Mouse (Mus musculus) c-Kit-positive CD71-negative TER-119-negative erythroid progenitor cells, embryonic 14.5 days (primary cell): ENCODE data around the gene Mafg.
"Not testable (repeated sequence)": the region's sequence is repeated elsewhere in the genome, so short reads cannot be mapped to it uniquely, and the experiment has no call there.

ENCODE experiments used
- DNase-seq: peaks from one replicate; pipeline ENCODE4 v3.0.0-alpha.2; 2013; ENCODE audit warnings: low read depth

Mafg gene

DNA sequence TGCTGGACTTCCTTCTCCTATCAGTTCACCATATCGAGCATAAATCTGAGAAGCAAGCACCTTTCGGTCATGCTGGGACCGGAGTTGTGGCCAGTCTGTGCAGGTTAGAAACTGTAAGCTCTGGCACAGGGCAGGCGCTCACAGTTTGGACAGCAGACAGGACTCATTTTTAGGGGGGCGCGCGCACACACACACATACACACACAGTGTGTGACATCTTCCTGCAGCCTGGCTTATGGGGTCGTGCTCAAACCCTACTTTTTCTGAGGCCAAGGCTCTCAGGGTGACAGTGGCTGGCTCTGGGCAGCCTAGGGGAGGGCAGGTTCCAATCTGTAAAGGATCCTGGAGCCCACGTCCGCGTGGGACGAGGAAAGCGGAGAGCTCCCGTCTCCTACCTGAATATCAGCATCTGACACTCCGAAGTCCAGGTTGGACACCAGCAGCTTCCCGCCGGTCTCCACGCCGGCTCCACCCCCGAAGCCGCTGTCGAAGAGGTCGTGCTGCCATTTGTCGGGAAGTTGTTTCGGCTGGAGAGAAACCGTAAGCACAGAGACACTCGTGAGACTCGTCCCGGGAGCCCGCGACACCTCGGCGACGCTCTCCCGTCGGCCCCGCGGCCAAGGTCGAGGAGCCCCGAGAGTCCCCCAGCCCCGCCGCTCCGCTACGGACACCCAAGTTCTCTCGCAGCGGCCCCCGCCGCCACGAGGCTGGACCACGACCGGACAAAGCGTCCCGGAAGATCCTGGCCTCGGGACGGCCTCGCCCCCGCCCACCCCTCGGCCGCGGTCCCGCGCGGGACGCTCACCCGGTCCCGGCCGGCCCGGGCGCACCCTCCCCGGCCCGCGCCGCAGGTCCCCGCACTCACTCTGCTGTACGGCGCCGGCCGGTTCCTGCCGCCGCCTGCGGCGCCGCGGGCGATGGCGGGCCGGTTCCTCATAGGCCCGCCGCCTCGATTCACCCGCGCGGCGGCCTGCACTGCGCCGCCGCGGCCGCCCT is 35.9 kb downstream of the Mafg start:
- no peak for DNase-seq

DNA sequence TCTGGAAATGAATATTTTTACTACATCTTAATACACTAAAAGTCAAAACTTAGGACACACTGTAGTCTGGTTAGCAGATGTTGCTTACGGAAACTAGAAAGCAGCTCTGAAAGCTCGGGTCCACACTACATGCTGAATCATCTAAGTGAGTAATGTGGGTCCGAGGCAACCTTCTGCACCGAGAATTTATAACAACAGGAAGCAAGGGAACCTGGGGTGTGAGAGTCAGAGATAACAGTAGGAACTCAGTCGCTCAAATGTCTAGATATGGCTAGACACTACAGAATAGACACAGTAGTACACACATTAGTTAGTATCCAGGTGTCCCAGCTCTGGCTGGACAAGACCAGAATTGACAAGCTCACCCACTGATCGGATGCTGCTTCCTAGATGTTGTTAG is 44.9 kb downstream of the Mafg start:
- no peak for DNase-seq

DNA sequence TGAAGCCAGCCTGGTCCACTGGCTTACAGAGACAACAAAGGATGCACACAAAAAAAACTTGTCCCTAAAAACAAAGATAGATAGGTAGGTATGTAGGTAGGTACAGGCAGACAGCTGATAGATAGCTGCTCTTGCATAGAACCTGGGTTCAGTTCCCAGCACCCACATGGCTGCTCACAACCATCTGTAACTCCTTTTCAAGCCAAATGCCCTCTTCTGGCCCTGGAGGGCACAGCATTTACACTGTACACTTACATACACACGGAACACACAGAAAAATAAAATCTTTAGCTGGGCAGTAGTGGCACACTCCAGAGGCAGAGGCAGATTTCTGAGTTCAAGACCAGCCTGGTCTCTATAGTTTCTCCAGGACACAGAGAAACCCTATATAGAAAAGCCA is 49.5 kb downstream of the Mafg start:
- DNase-seq, result no peak

DNA sequence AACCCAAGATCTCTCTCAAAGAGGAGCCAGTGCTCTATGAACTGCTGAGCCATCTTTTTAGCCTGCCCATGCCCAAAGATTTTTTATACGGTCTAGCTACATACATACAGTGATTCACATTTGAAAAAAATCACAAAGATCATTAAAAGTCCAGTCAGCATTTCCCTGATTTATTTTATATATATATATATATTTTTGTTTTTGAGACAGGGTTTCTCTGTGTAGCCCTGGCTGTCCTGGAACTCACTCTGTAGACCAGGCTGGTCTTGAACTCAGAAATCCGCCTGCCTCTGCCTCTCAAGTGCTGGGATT is 50.5 kb downstream of the Mafg start:
- DNase-seq, result not testable (repeated sequence)

DNA sequence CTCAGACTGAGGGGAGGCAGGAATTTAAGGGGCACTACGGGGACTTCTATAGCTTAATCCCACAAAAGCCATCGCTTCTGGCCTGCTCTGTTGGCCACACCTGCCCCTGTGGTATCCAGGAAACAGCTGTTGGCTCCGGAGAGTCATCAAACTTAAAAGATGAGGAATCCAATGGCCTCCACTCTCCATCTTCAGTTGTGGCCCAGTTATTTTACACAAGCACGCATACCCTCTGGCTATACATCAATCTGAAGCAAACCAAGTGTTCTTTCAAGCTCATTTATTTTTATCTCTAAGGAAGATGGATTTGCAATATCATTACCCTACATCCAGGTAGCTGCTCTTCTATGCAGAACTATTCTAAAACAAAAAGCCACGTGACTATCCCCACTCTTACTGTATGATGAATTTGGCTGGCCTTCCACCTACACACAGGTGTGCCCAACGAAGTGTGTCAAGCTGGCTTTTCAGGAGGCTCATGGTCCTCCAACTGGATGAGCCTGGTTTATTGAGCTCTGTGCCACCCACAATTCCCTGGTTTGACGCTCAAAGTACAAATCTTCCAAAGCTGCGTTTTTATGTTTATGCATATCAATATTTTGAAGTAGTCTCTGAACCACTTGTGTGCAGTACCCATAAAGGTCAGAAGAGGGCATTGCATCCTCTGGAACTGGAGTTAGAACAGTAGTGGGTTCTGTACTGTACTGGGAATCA is 51.0 kb downstream of the Mafg start:
- no peak for DNase-seq

DNA sequence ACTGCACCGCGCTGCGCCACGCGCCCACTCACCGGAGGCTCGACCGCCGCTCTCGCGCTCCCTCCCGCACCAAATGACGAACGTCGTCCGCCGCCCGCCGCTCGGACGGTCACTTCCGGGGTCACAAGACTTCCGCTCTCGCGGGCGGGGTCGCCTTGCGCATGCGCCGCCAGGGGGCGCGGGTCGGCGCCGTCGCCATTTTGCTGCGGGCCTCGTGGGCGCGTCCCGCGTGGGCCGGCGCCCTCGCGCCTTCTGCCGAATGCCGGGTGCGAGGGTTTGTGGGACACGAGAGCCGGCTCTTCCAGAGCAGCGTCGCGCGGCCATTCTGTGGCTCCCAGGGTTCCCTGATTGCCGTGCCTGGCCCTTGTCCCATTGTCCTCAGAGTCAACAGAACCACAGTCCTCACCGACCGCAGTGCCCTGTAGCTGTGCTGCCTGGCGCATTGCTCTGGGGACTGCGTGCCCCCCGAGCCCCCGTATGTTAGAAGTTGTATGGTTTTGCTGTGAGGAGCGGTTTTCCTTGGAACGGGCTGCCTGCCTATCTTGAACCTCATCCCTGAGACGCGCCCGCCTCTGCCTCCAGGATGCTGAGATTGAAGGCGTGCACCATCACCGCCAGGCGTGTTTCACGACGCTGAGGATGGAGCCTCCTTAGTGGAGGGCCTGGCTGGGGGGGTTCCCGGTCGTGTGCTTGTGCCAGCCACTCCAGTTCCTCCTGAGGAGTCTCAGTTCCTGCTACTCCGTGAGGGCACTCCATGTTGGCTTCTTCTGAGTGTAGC is 51.7 kb downstream of the Mafg start, which contains the start of gene Arhgdia:
Arhgdia (minus strand) TSS at position 135 of the 778 bp plus-strand sequence.
- peak; percentile 67 for DNase-seq

DNA sequence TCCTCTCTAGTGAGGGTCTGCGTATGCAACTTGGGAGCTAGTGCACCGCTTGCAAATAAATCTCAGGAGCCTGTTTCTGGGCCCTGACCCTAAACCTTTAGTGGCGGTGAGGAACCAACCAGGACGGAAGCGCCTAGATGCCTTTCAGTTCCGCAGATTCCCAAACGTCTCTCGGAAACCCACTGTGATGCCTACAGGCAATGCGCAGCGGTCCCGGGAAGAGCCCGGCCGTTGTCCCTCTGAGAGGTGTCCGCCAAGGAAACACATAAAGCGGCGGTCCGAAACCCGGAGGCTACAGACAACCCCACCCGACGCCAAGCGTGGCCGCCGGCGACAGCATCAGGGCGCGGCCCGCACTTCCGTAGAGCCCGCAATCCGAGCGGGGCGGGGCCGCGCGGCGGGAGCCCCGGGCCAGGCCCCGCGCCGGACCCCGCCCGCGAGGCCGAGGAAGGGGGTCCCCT is 52.5 kb downstream of the Mafg start:
- DNase-seq, result no peak

DNA sequence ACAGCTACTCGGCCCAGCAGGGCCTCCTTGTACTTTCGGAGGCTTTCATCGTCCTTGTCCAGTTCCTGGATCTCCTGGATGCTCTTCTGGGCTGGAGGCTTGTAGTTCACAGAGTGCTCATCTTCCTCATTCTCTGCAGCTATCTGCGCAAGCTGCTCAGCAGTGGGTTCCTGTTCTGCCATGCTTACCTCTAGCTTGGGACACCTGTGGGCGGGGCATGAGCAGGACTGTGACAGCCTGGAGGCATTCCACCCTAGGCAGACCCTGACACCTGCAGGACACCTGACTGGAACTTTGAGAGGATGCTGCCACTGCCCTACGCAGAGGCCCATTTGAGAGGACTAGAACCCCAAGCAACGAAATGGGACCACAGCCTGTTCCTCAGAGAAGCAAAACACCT is 53.2 kb downstream of the Mafg start:
- no peak for DNase-seq

DNA sequence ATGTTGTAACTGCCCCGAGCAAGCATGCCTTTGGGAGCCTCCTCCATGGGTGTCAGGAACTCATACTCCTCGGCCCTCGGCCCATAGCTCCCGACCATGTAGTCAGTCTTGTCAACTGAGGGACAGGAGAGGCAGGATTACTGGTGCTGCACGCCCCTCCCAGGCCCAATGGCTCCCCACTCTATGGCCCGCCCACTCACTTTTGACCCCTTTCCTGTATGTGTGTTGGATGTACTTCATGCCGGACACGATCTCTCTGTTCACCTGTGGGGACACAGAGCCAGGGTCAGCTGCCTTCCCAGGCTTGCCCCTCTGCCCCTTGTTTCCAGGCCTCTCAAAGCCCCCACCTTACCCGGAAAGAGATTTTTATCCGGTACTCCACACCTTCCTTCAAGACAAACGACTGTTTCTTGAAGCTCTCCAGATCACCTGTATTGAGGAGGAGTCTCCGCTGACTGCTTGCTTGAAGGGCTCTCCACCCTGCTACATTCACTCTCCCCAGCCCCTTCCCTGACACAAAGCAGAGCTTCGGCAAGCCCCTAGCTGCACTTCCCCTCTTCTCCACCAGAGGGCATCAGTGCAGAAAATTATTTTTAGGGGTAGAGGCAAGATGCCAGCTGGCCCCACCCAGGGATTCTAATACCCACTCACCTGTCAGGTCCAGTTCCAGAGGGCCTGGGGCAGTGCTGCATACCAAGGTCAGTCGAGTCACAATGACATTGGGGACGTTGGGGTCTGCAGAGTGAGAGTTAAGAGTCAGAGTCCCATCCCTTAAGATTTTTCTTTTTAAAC is 53.9 kb downstream of the Mafg start:
- peak; percentile 83 for DNase-seq

DNA sequence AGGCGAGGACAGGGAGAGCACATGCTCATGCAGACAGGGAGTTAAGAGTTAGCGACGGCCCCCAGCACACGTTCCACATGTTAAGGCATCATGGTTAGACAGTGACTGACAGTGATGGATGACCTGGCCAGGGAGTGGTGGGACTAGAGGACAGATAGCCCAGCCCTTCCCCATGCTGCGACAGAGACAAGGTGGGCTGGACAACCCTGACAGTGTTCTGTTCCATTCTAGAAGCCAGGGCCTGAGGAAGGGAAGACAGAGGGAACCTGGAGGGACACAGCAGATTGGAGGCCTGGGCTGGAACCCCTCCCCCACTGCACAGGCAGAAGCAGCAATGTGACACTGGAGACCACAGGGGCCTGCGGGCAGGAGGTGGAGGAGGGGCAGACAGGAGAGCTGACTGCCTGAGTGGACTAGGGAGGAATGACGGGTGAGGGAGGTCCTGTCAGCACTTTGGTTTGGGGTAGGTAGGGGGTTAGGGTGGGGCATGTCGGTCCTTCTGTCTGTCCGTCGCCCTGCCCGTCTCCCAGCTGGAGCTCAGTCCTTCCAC is 54.6 kb downstream of the Mafg start:
- DNase-seq, result no peak

DNA sequence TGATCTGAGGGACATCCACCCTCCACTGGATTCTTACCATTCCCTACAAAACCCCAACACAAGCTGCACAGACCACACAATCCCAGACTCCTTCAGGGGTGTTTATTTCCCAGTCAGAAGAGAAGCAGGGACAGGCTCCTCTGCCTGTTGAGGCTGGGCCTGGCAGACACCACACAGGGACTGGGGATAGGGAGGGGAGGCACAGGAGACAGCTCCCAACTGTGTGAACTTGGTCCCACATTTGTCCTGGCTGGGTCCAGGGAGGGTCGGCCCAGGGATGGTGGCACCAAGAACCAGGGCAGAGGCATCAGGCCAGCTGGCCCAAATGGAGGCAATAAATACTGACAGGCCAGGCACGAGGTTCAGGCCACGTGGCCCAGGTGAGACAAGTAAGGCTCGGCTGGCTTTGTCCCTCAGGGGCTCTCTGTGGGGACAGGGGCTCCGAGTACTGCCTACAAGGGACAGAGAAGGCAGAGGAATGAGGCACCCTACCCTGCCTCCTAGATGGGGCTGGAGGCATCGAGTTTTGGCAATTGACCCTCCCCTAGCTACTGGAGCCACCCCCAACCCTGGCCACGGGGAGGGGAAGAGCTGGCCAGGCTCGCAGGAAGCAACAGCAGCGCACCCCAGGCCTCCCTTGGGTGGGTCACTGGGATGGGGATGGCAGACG is 55.2 kb downstream of the Mafg start:
- no peak for DNase-seq

DNA sequence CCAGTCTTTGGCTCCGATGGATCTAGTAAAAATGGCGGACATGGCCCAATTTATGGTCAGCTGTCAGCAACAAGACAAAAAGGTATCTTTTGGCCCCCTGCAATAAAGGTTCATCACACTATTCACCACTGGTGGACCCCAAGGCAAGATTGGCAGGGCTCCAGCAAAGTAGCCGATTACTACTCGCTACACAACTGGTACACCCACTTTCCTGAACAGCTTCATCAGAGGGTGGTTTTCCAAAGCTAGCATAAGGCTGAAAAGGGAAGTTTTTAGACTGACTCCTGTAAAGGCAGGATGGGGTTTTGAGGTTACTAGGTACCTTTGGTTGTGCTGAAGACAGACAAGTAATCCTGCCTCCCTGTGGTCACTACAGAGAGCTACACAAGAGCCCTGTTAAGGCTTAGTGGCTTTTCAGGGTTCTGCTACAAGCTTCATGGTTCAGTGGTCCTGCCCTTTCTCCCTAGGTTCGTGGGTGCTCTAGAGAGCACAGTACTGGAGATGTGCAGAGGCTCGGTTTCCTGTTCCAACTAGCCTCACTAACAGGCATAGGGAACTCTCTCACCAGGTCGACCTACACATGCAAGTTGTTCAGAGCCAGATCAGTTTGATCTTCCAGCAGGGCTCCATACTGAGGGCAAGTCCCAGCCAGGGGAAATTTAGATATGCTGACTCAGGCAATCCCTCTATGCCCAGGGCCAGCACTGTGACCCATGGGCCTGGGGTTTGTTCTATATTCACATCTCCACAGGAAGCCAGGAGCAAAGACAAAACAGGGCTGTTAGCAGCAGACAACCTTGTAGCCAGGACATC is 56.0 kb downstream of the Mafg start:
- DNase-seq, result no peak

DNA sequence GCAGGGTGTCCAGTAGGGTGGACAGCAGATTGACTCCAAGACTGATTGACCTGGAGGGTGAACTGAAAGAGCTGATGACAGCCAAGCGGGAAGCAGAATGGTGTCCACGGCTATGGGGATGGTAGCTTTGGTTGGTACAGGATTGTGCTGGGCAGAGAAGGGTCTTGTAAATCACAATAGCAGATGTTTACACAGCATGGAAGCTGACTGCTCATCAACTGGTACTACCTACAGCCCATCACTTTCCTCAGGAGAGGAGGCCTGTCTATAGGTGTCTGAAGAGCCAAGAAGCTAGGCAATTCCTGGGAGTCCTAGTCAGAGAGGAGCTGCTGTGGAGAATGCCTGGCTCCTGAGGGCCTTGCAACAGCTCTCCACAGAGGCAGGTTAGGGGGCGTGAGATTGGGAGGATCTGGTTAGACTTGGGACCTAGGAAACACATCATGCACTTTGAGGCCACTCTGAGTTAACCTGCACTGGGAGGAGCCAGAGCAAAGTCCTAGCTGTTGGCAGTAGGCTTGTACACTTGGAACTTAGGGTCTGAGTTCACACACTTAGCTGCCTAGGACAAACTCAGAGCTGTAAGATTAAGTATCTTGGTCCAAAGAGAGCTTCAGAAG is 56.9 kb downstream of the Mafg start:
- no peak for DNase-seq

DNA sequence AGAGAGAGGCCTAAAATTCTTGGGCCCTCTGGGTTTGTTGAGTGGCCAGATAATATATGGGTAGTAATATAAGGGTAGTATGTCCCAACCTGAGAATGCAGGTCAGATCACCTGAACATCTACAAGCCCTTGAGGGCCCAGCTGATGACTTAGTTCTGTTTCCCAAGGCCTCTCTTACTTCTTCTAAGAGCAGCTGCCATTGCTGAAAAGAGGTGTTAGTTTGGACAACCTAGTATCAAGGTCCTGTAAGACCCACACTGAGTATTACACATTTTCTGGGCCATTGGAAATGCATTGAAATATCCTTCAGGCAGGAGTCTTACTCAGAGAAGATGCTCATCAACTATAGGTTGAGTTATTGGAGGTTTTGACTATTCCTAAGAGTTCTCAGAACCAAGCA is 57.5 kb downstream of the Mafg start:
- DNase-seq, result no peak
